Mouse (Mus musculus): Measurements from ENCODE around the gene Gm4216. TPM values are rescaled to one million over a fixed set of nuclear protein-coding genes. Genes with fewer than 3 reads are reported as not detected.
"Not testable (repeated sequence)": the region's sequence is repeated elsewhere in the genome, so short reads cannot be mapped to it uniquely, and the experiment has no call there.

Gm4216 gene
- not detected in 2 replicates for polyA plus RNA-seq (2014; fragmentation: Nextera tagmentation; extraction: Ambion mirVana)

DNA sequence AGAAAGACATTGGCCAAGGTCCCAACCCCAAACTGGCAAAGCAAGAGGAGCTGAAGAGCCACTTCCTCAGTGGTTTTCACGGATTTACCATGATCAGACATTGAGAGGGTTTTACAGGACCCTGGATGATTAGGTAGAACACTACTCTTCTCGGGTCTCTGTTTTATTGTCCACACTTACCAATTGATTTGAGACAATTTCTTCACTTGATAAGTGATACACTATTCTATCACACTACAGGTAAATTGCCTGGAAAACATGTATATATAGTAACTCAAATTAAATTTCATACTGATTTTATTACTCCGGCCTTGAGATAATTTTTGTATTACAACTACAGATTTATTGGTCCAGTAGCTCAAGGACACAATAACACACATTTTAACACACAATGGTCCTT is at the start of gene Gm4216:
TSS of gene Gm4216 (minus strand) at position 101 of the 400 bp plus-strand sequence.
- not testable (repeated sequence) for H3K4me3 ChIP-seq (ENCODE audit: low read depth, low read length); H3K4me2 ChIP-seq (ENCODE audit: low read depth); H3K4me1 ChIP-seq (ENCODE audit: control insufficient read depth, insufficient read depth, low read length); H3K9ac ChIP-seq (ENCODE audit: low read length); DNase-seq (ENCODE audit: low spot score); H3K27ac ChIP-seq (ENCODE audit: low read depth, low read length); H3K27me3 ChIP-seq (ENCODE audit: control insufficient read depth, insufficient read depth, low read length); H3K9me3 ChIP-seq (ENCODE audit: control insufficient read depth, low read length); ATAC-seq (ENCODE audit: insufficient read depth, low FRiP score, low TSS enrichment); H3K36me3 ChIP-seq (ENCODE audit: control insufficient read depth, insufficient read depth, low read length)
- WGBS, result no CpG with 5 or more reads among the region's 3 CpGs

DNA sequence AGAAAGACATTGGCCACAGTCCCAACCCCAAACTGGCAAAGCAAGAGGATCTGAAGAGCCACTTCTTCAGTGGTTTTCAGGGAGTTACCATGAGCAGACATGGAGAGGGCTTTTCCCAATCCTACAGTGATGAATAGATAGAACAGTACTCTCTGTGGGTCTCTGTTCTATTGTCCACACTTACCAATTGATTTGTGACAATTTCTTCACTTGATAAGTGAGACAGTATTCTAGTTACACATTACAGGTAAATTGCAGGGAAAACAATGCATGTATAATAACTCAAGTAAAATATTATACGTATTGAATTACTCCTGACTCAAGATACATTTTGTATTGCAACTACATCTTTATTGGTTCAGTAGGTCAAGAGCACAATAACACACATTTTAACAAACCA is 47.6 kb upstream of the Gm4216 start, which contains the start of gene Gm8720:
TSS of gene Gm8720 (minus strand) at position 101 of the 400 bp plus-strand sequence.
- not testable (repeated sequence) for H3K9me3 ChIP-seq (ENCODE audit: control insufficient read depth, low read length); H3K4me3 ChIP-seq (ENCODE audit: low read depth, low read length); DNase-seq (ENCODE audit: low spot score); H3K4me2 ChIP-seq (ENCODE audit: low read depth); H3K36me3 ChIP-seq (ENCODE audit: control insufficient read depth, insufficient read depth, low read length); H3K27me3 ChIP-seq (ENCODE audit: control insufficient read depth, insufficient read depth, low read length); H3K9ac ChIP-seq (ENCODE audit: low read length); H3K27ac ChIP-seq (ENCODE audit: low read depth, low read length); H3K4me1 ChIP-seq (ENCODE audit: control insufficient read depth, insufficient read depth, low read length); ATAC-seq (ENCODE audit: insufficient read depth, low FRiP score, low TSS enrichment)
- WGBS, result no CpG with 5 or more reads among the region's 1 CpGs

DNA sequence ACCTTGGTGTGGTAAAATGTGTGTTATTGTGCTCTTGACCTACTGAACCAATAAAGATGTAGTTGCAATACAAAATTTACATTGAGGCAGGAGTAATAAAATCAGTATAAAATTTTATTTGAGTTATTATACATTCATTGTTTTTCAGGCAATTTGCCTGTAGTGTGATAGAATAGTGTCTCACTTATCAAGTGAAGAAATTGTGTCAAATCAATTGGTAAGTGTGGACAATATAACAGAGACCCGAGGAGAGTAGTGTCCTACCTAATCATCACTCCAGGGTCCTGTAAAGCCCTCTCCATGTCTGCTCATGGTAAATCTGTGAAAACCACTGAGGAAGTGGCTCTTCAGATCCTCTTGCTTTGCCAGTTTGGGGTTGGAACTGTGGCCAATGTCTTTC is 35.5 kb upstream of the Gm4216 start, which contains the start of gene Vmn1r163:
TSS of gene Vmn1r163 (plus strand) at position 301 of the 400 bp plus-strand sequence.
- H3K27ac ChIP-seq (ENCODE audit: low read depth, low read length); H3K27me3 ChIP-seq (ENCODE audit: control insufficient read depth, insufficient read depth, low read length); ATAC-seq (ENCODE audit: insufficient read depth, low FRiP score, low TSS enrichment); H3K4me1 ChIP-seq (ENCODE audit: control insufficient read depth, insufficient read depth, low read length); DNase-seq (ENCODE audit: low spot score); H3K9me3 ChIP-seq (ENCODE audit: control insufficient read depth, low read length); H3K4me3 ChIP-seq (ENCODE audit: low read depth, low read length); H3K36me3 ChIP-seq (ENCODE audit: control insufficient read depth, insufficient read depth, low read length); H3K9ac ChIP-seq (ENCODE audit: low read length); H3K4me2 ChIP-seq (ENCODE audit: low read depth): not testable (repeated sequence)
- no CpG with 5 or more reads among the region's 1 CpGs for WGBS

DNA sequence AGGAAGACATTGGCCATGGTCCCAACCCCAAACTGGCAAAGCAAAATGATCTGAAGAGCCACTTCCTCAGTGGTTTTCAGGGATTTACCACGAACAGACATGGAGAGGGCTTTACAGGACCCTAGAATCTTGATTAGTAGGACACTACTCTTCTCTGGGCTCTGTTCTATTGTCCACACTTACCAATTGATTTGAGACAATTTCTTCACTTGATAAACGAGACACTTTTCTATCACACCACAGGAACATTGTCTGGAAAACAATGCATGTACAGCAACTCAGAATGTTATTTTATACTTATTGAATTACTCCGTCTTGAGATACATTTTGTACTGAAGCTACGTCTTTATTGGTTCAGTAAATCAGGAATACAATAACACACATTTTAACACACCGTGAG is 35.1 kb downstream of the Gm4216 start, which contains the start of gene Gm4214:
TSS of gene Gm4214 (minus strand) at position 101 of the 400 bp plus-strand sequence.
- H3K36me3 ChIP-seq (ENCODE audit: control insufficient read depth, insufficient read depth, low read length); H3K27me3 ChIP-seq (ENCODE audit: control insufficient read depth, insufficient read depth, low read length); DNase-seq (ENCODE audit: low spot score); H3K4me2 ChIP-seq (ENCODE audit: low read depth); H3K9me3 ChIP-seq (ENCODE audit: control insufficient read depth, low read length); H3K27ac ChIP-seq (ENCODE audit: low read depth, low read length); ATAC-seq (ENCODE audit: insufficient read depth, low FRiP score, low TSS enrichment); H3K4me1 ChIP-seq (ENCODE audit: control insufficient read depth, insufficient read depth, low read length); H3K9ac ChIP-seq (ENCODE audit: low read length); H3K4me3 ChIP-seq (ENCODE audit: low read depth, low read length): not testable (repeated sequence)
- no CpG with 5 or more reads among the region's 5 CpGs for WGBS

Other genes with a start within 250 kb of the Gm4216 start
- gene Vmn1r158, start 229.1 kb downstream of the Gm4216 start, polyA plus RNA-seq (2014; fragmentation: Nextera tagmentation; extraction: Ambion mirVana), result not detected in 2 replicates
- not detected in 2 replicates for gene Vmn1r159, start 176.3 kb downstream of the Gm4216 start, polyA plus RNA-seq (2014; fragmentation: Nextera tagmentation; extraction: Ambion mirVana)
- not detected in 2 replicates for gene Vmn1r160, start 148.7 kb downstream of the Gm4216 start, polyA plus RNA-seq (2014; fragmentation: Nextera tagmentation; extraction: Ambion mirVana)
- not detected in 2 replicates for gene Gm4214, start 35.2 kb downstream of the Gm4216 start, polyA plus RNA-seq (2014; fragmentation: Nextera tagmentation; extraction: Ambion mirVana)
- not detected in 2 replicates for gene Vmn1r163, start 35.6 kb upstream of the Gm4216 start, polyA plus RNA-seq (2014; fragmentation: Nextera tagmentation; extraction: Ambion mirVana)
- gene Gm8720, start 47.5 kb upstream of the Gm4216 start, polyA plus RNA-seq (2014; fragmentation: Nextera tagmentation; extraction: Ambion mirVana), result not detected in 2 replicates
- gene Gm10662, start 124.6 kb upstream of the Gm4216 start, polyA plus RNA-seq (2014; fragmentation: Nextera tagmentation; extraction: Ambion mirVana), result not detected in 2 replicates
- gene Vmn1r165, start 197.4 kb upstream of the Gm4216 start, polyA plus RNA-seq (2014; fragmentation: Nextera tagmentation; extraction: Ambion mirVana), result not detected in 2 replicates
- gene Vmn1r166, start 231.8 kb upstream of the Gm4216 start, polyA plus RNA-seq (2014; fragmentation: Nextera tagmentation; extraction: Ambion mirVana), result not detected in 2 replicates

All from neural tube, embryonic 11.5 days (tissue).